9 mouse cellular contexts compared by ENCODE assay signal in the genomic region with DNA sequence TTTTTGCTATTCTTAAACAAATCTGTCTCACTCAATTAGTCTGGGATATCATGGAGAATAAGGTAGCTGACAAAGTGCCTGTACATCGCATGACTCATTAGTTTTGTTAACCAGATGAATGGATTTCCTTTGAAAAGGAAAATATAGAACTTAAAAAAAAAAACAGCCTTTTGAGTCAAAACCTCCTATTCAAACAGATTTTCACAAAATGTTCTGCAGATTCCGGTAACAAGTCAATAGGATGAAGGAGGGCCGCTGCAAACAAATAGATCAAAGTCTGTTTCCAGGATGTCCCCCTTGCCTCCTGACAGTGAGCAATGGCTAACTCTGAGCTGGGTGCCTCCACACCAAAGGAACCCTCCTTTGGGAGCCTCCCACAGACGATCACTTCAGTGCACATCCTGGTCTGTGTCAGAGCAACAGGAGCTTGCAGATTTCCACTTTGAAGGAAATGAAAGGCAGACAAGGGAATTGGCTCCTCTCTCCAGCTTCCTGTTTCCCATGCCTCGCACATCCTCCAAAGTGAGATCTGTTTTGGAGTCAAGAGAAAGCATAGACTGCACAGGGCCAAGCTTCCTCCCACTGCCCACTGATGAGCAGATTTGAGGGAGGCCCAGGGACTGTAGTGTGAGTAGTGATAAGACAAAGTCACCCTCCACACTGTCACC.
DNase-seq lines count a peak whose midpoint lies in the region; ATAC-seq and TF ChIP-seq lines count a peak whose summit lies in the region.
"Had no signal": no experiment of that assay in that cellular context is flagged by ENCODE, and none has a peak within 500 bp of the region (broad histone marks: within the 10 kb centered on the region; RNA-seq: fewer than 3 reads in every experiment).

No protein-coding gene starts in this region.

- H3K36me3 ChIP-seq in kidney, adult 2 months (ENCODE audit: control insufficient read depth, insufficient read depth, low read length), result no peaks in the 10 kb centered on the region
- no peaks in the 10 kb centered on the region for H3K36me3 ChIP-seq in lung, postnatal 0 days (ENCODE audit: insufficient read depth, low read length)
- H3K36me3 ChIP-seq: G1E had no signal

- DNase-seq in kidney, adult 2 months, result peak; percentile 41
- DNase-seq in kidney, adult 18-20 months, result no peak
- DNase-seq in heart, adult 18-20 months, result peak; percentile 6 to 39
- peak; percentile 3 for DNase-seq in heart, postnatal 25 days (ENCODE audit: low spot score)
- DNase-seq in lung, postnatal 0 days (ENCODE audit: low spot score), result peak; percentile 30
- DNase-seq in layer of hippocampus, adult 8-10 months (ENCODE audit: low spot score in 2 of 2), result no peak
- no peak for DNase-seq in ovary, adult 18-20 months (ENCODE audit: low spot score)
- no peak for DNase-seq in thymus, postnatal 0 days (ENCODE audit: low spot score)

- intact Hi-C loops in heart, postnatal 25 days (cut with DNase I), result no loop called here

- TF ChIP-seq CTCF in kidney, adult 2 months (conservative IDR thresholded peaks at IDR 0.05; ENCODE audit: insufficient read depth, insufficient read length, low read depth, low read length), result no peak
- TF ChIP-seq CTCF in lung, postnatal 0 days (IDR thresholded peaks at IDR 0.05), result no peak

- H3K9ac ChIP-seq in lung, postnatal 0 days (replicated peaks; ENCODE audit: low read depth), result no peak overlapping the region

- H3K27ac ChIP-seq in kidney, adult 2 months (ENCODE audit: insufficient read depth, low read depth, low read length), result no peak overlapping the region; the same call in 1 of the 2 replicates
- no peak overlapping the region for H3K27ac ChIP-seq in lung, postnatal 0 days (ENCODE audit: low read length)

- WGBS in kidney, adult 2 months, result 39% methylated on average over 5 of the region's 5 CpGs
- 26% methylated on average over 5 of the region's 5 CpGs for WGBS in lung, postnatal 0 days

- peak; percentile 44; the same call in 1 of the 2 replicates for TF ChIP-seq EP300 in lung, postnatal 0 days (IDR thresholded peaks at IDR 0.05)

- no peak overlapping the region for H3K4me3 ChIP-seq in kidney, adult 2 months (ENCODE audit: insufficient read depth, low read depth, low read length)
- no peak overlapping the region for H3K4me3 ChIP-seq in lung, postnatal 0 days (ENCODE audit: low read depth, low read length)

- H3K4me1 ChIP-seq in kidney, adult 2 months (ENCODE audit: control insufficient read depth, insufficient read depth, low read length), result peaks cover 9% of the 10 kb centered on the region; the same call in 1 of the 2 replicates
- no peaks in the 10 kb centered on the region for H3K4me1 ChIP-seq in lung, postnatal 0 days (ENCODE audit: insufficient read depth, low read depth, low read length)

- no peak overlapping the region for H3K4me2 ChIP-seq in lung, postnatal 0 days (replicated peaks; ENCODE audit: low read depth, low read length)

- H3K9me3 ChIP-seq in lung, postnatal 0 days (ENCODE audit: low read length), result no peaks in the 10 kb centered on the region

- peak; percentile 80 for ATAC-seq in lung, postnatal 0 days

- H3K27me3 ChIP-seq in kidney, adult 2 months (replicated peaks; ENCODE audit: control insufficient read depth, insufficient read depth, low read length), result no peaks in the 10 kb centered on the region
- no peaks in the 10 kb centered on the region for H3K27me3 ChIP-seq in lung, postnatal 0 days (replicated peaks; ENCODE audit: insufficient read depth, low read length)

- TF ChIP-seq POLR2A in kidney, adult 2 months (IDR thresholded peaks at IDR 0.05; ENCODE audit: low read depth, low read length), result no peak

Comparison
In these comparisons a context has a peak if more than half of its experiments do, and no peak if none do; other contexts are left out.
1. DNase-seq: peak in kidney, adult 2 months (single experiment), heart, adult 18-20 months (2 of 2), heart, postnatal 25 days (single experiment) and lung, postnatal 0 days (single experiment); none in kidney, adult 18-20 months (single experiment), layer of hippocampus, adult 8-10 months (0 of 2), ovary, adult 18-20 months (single experiment) and thymus, postnatal 0 days (single experiment).